Mouse (Mus musculus): ENCODE data around the gene Gopc. TPM values are rescaled to one million over a fixed set of nuclear protein-coding genes. Genes with fewer than 3 reads are reported as not detected.
"Not testable (repeated sequence)": the region's sequence is repeated elsewhere in the genome, so short reads cannot be mapped to it uniquely, and the experiment has no call there.

Gene Gopc
- total RNA-seq, 2 experiments from 2014 or later: 42.5 to 47.4 TPM

GRCm38 (mm10) chr10:52353184-52353583 is 28.7 kb downstream of the Gopc start:
- no peak for DNase-seq (ENCODE audit: extremely low spot score in 1 of 2, low spot score in 2 of 2)
- Histone ChIP-seq H3K27ac (no peak overlapping the region), H3K4me3 (no peak overlapping the region)
- TF ChIP-seq CTCF (IDR thresholded peaks at IDR 0.05): no peak; the same call in 1 of the 2 replicates
- intact Hi-C loops (cut with DNase I): no loop called here

- H3K27ac ChIP-seq; intact Hi-C loops (cut with DNase I); DNase-seq (ENCODE audit: extremely low spot score in 1 of 2, low spot score in 2 of 2); H3K4me3 ChIP-seq: not testable (repeated sequence)
Observed at GRCm38 (mm10) chr10:52343324-52343723, 38.6 kb downstream of the Gopc start.

- TF ChIP-seq CTCF (IDR thresholded peaks at IDR 0.05): peak; percentile 78
- H3K27ac ChIP-seq: no peak overlapping the region
- intact Hi-C loops (cut with DNase I): loop anchor here (2.0 to 5.0 kb wide), 4 partner anchors 98 to 539 kb away; partner anchors contain the start of gene Dcbld1
- H3K4me3 ChIP-seq: no peak overlapping the region
- peak; percentile 29 to 44 for DNase-seq (ENCODE audit: extremely low spot score in 1 of 2, low spot score in 2 of 2)
Observed at GRCm38 (mm10) chr10:52331007-52331406, 50.9 kb downstream of the Gopc start.

GRCm38 (mm10) chr10:52321918-52322317 is 60.0 kb downstream of the Gopc start:
- Histone ChIP-seq H3K4me3 (no peak overlapping the region), H3K27ac (no peak overlapping the region)
- TF ChIP-seq CTCF (IDR thresholded peaks at IDR 0.05): no peak
- DNase-seq (ENCODE audit: extremely low spot score in 1 of 2, low spot score in 2 of 2): no peak
- intact Hi-C loops (cut with DNase I): no loop called here

- no peak overlapping the region for H3K27ac ChIP-seq
- no peak for DNase-seq (ENCODE audit: extremely low spot score in 1 of 2, low spot score in 2 of 2)
- intact Hi-C loops (cut with DNase I): no loop called here
- no peak for TF ChIP-seq CTCF (IDR thresholded peaks at IDR 0.05)
- H3K4me3 ChIP-seq: no peak overlapping the region
Observed at GRCm38 (mm10) chr10:52319506-52320286, 62.2 kb downstream of the Gopc start.

- TF ChIP-seq CTCF (IDR thresholded peaks at IDR 0.05): no peak
- intact Hi-C loops (cut with DNase I): no loop called here
- DNase-seq (ENCODE audit: extremely low spot score in 1 of 2, low spot score in 2 of 2): no peak
- Histone ChIP-seq H3K27ac (no peak overlapping the region), H3K4me3 (no peak overlapping the region)
Observed at GRCm38 (mm10) chr10:52309196-52309595, 72.7 kb downstream of the Gopc start.

- TF ChIP-seq CTCF (IDR thresholded peaks at IDR 0.05): no peak
- no peak overlapping the region for H3K27ac ChIP-seq
- DNase-seq (ENCODE audit: extremely low spot score in 1 of 2, low spot score in 2 of 2): no peak
- H3K4me3 ChIP-seq: no peak overlapping the region
- intact Hi-C loops (cut with DNase I): no loop called here
Observed at GRCm38 (mm10) chr10:52304574-52304973, 77.3 kb downstream of the Gopc start.

GRCm38 (mm10) chr10:52302271-52302670 is 79.7 kb downstream of the Gopc start:
- no peak for DNase-seq (ENCODE audit: extremely low spot score in 1 of 2, low spot score in 2 of 2)
- H3K4me3 ChIP-seq: no peak overlapping the region
- H3K27ac ChIP-seq: no peak overlapping the region
- no peak for TF ChIP-seq CTCF (IDR thresholded peaks at IDR 0.05)
- intact Hi-C loops (cut with DNase I): no loop called here

GRCm38 (mm10) chr10:52301766-52302165 is 80.2 kb downstream of the Gopc start:
- intact Hi-C loops (cut with DNase I): no loop called here
- H3K27ac ChIP-seq: no peak overlapping the region
- H3K4me3 ChIP-seq: no peak overlapping the region
- no peak for TF ChIP-seq CTCF (IDR thresholded peaks at IDR 0.05)
- no peak for DNase-seq (ENCODE audit: extremely low spot score in 1 of 2, low spot score in 2 of 2)

- DNase-seq (ENCODE audit: extremely low spot score in 1 of 2, low spot score in 2 of 2); H3K4me3 ChIP-seq; intact Hi-C loops (cut with DNase I); H3K27ac ChIP-seq: not testable (repeated sequence)
Observed at GRCm38 (mm10) chr10:52298568-52298967, 83.4 kb downstream of the Gopc start.

GRCm38 (mm10) chr10:52295934-52296333 is 86.0 kb downstream of the Gopc start:
- no peak for DNase-seq (ENCODE audit: extremely low spot score in 1 of 2, low spot score in 2 of 2)
- intact Hi-C loops (cut with DNase I): no loop called here
- TF ChIP-seq CTCF (IDR thresholded peaks at IDR 0.05): no peak
- Histone ChIP-seq H3K27ac (no peak overlapping the region), H3K4me3 (no peak overlapping the region)

- H3K27ac ChIP-seq: no peak overlapping the region
- no peak for DNase-seq (ENCODE audit: extremely low spot score in 1 of 2, low spot score in 2 of 2)
- TF ChIP-seq CTCF (IDR thresholded peaks at IDR 0.05): no peak
- no peak overlapping the region for H3K4me3 ChIP-seq
- intact Hi-C loops (cut with DNase I): no loop called here
Observed at GRCm38 (mm10) chr10:52293921-52294577, 87.9 kb downstream of the Gopc start.

GRCm38 (mm10) chr10:52292391-52292790 is 89.5 kb downstream of the Gopc start:
- intact Hi-C loops (cut with DNase I): not testable (repeated sequence)

More at GRCm38 (mm10) chr10:52292391-52292790, 89.5 kb downstream of the Gopc start:
- not testable (repeated sequence) for H3K4me3 ChIP-seq; DNase-seq (ENCODE audit: extremely low spot score in 1 of 2, low spot score in 2 of 2); H3K27ac ChIP-seq
